Mouse (Mus musculus): Measurements from ENCODE around the gene Bicra. TPM values are rescaled to one million over a fixed set of nuclear protein-coding genes. Genes with fewer than 3 reads are reported as not detected.

Bicra gene
- polyA plus RNA-seq, 1 experiment: 3.7 TPM

- DNase-seq (ENCODE audit: low read depth): no peak
These were observed 75.5 kb downstream of the Bicra start for GRCm38 (mm10) chr7:15972247-15972646.

- DNase-seq (ENCODE audit: low read depth): no peak
These were observed 78.0 kb downstream of the Bicra start for GRCm38 (mm10) chr7:15969674-15970073.

GRCm38 (mm10) chr7:15968322-15968721 lies 79.4 kb downstream of the Bicra start:
- DNase-seq (ENCODE audit: low read depth): no peak

GRCm38 (mm10) chr7:15967312-15967711 lies 80.4 kb downstream of the Bicra start, which contains the start of gene Ehd2:
TSS of gene Ehd2 (minus strand) at chr7:15967567.
- no peak for DNase-seq (ENCODE audit: low read depth)

GRCm38 (mm10) chr7:15966489-15966888 lies 81.2 kb downstream of the Bicra start:
- no peak for DNase-seq (ENCODE audit: low read depth)

GRCm38 (mm10) chr7:15963798-15964652 lies 83.7 kb downstream of the Bicra start:
- DNase-seq (ENCODE audit: low read depth): no peak

- DNase-seq (ENCODE audit: low read depth): no peak
These were observed 85.1 kb downstream of the Bicra start for GRCm38 (mm10) chr7:15962311-15963288.

GRCm38 (mm10) chr7:15961798-15962197 lies 85.9 kb downstream of the Bicra start:
- no peak for DNase-seq (ENCODE audit: low read depth)

GRCm38 (mm10) chr7:15961239-15961638 lies 86.5 kb downstream of the Bicra start:
- no peak for DNase-seq (ENCODE audit: low read depth)

- DNase-seq (ENCODE audit: low read depth): no peak
These were observed 87.0 kb downstream of the Bicra start for GRCm38 (mm10) chr7:15960691-15961090.

- no peak for DNase-seq (ENCODE audit: low read depth)
These were observed 91.6 kb downstream of the Bicra start for GRCm38 (mm10) chr7:15956143-15956542.

- no peak for DNase-seq (ENCODE audit: low read depth)
These were observed 92.2 kb downstream of the Bicra start for GRCm38 (mm10) chr7:15955509-15955908.

- DNase-seq (ENCODE audit: low read depth): no peak
These were observed 92.7 kb downstream of the Bicra start for GRCm38 (mm10) chr7:15954978-15955443.

GRCm38 (mm10) chr7:15954436-15954835 lies 93.3 kb downstream of the Bicra start:
- no peak for DNase-seq (ENCODE audit: low read depth)

- no peak for DNase-seq (ENCODE audit: low read depth)
These were observed 94.2 kb downstream of the Bicra start for GRCm38 (mm10) chr7:15953307-15954074.

GRCm38 (mm10) chr7:15952416-15952815 lies 95.3 kb downstream of the Bicra start:
- DNase-seq (ENCODE audit: low read depth): no peak

GRCm38 (mm10) chr7:15950008-15950407 lies 97.7 kb downstream of the Bicra start:
- no peak for DNase-seq (ENCODE audit: low read depth)

GRCm38 (mm10) chr7:15949216-15949790 lies 98.4 kb downstream of the Bicra start:
- no peak for DNase-seq (ENCODE audit: low read depth)

GRCm38 (mm10) chr7:15948381-15948941 lies 99.3 kb downstream of the Bicra start:
- DNase-seq (ENCODE audit: low read depth): peak; percentile 75

- no peak for DNase-seq (ENCODE audit: low read depth)
These were observed 100.0 kb downstream of the Bicra start for GRCm38 (mm10) chr7:15947653-15948260.
